Mouse (Mus musculus): ENCODE measurements around the gene Gns. TPM values are rescaled to one million over a fixed set of nuclear protein-coding genes. Genes with fewer than 3 reads are reported as not detected.

Gene Gns
- polyA plus RNA-seq, 1 experiment: 17.6 TPM

- Histone ChIP-seq H3K9me3 (no peaks in the 10 kb centered on the region), H3K27me3 (replicated peaks) (no peaks in the 10 kb centered on the region), H3K4me3 (replicated peaks) (peak overlapping the region; percentile 100), H3K36me3 (replicated peaks; ENCODE audit: low read length) (peaks cover 19% of the 10 kb centered on the region), H3K4me1 (peaks cover 42% of the 10 kb centered on the region)
- TF ChIP-seq FLI1 (IDR thresholded peaks at IDR 0.05; ENCODE audit: low read length): no peak
- TF ChIP-seq GATA1 (IDR thresholded peaks at IDR 0.05; ENCODE audit: borderline replicate concordance, low read length): no peak
Observed at GRCm38 (mm10) chr10:121364306-121364705, 584 bp upstream of the Gns start.

- Histone ChIP-seq H3K36me3 (replicated peaks; ENCODE audit: low read length) (peaks cover 33% of the 10 kb centered on the region), H3K4me3 (replicated peaks) (peak overlapping the region; percentile 100), H3K4me1 (peaks cover 42% of the 10 kb centered on the region), H3K9me3 (no peaks in the 10 kb centered on the region), H3K27me3 (replicated peaks) (no peaks in the 10 kb centered on the region)
- TF ChIP-seq FLI1 (IDR thresholded peaks at IDR 0.05; ENCODE audit: low read length) (no peak), GATA1 (IDR thresholded peaks at IDR 0.05; ENCODE audit: borderline replicate concordance, low read length) (no peak)
Observed at GRCm38 (mm10) chr10:121365781-121366272, 937 bp downstream of the Gns start.

- peaks cover 44% of the 10 kb centered on the region for H3K36me3 ChIP-seq (replicated peaks; ENCODE audit: low read length)
- no peaks in the 10 kb centered on the region for H3K27me3 ChIP-seq (replicated peaks)
- peaks cover 42% of the 10 kb centered on the region for H3K4me1 ChIP-seq
- peak overlapping the region; percentile 20 for H3K4me3 ChIP-seq (replicated peaks)
- no peak for TF ChIP-seq FLI1 (IDR thresholded peaks at IDR 0.05; ENCODE audit: low read length)
- TF ChIP-seq GATA1 (IDR thresholded peaks at IDR 0.05; ENCODE audit: borderline replicate concordance, low read length): no peak
- no peaks in the 10 kb centered on the region for H3K9me3 ChIP-seq
Observed at GRCm38 (mm10) chr10:121367271-121367670, 2.4 kb downstream of the Gns start.

GRCm38 (mm10) chr10:121367780-121368179, 2.9 kb downstream of the Gns start:
- peaks cover 42% of the 10 kb centered on the region for H3K4me1 ChIP-seq
- no peaks in the 10 kb centered on the region for H3K9me3 ChIP-seq
- no peaks in the 10 kb centered on the region for H3K27me3 ChIP-seq (replicated peaks)
- peaks cover 44% of the 10 kb centered on the region for H3K36me3 ChIP-seq (replicated peaks; ENCODE audit: low read length)
- H3K4me3 ChIP-seq (replicated peaks): no peak overlapping the region
- TF ChIP-seq FLI1 (IDR thresholded peaks at IDR 0.05; ENCODE audit: low read length): no peak
- no peak for TF ChIP-seq GATA1 (IDR thresholded peaks at IDR 0.05; ENCODE audit: borderline replicate concordance, low read length)

- peaks cover 56% of the 10 kb centered on the region for H3K36me3 ChIP-seq (replicated peaks; ENCODE audit: low read length)
- peaks cover 54% of the 10 kb centered on the region for H3K4me1 ChIP-seq
- no peaks in the 10 kb centered on the region for H3K9me3 ChIP-seq
- H3K27me3 ChIP-seq (replicated peaks): no peaks in the 10 kb centered on the region
- H3K4me3 ChIP-seq (replicated peaks): no peak overlapping the region
- TF ChIP-seq FLI1 (IDR thresholded peaks at IDR 0.05; ENCODE audit: low read length): no peak
- TF ChIP-seq GATA1 (IDR thresholded peaks at IDR 0.05; ENCODE audit: borderline replicate concordance, low read length): no peak
Observed at GRCm38 (mm10) chr10:121368783-121369465, 4.0 kb downstream of the Gns start.

GRCm38 (mm10) chr10:121370777-121371176, 5.9 kb downstream of the Gns start:
- Histone ChIP-seq H3K27me3 (replicated peaks) (no peaks in the 10 kb centered on the region), H3K4me1 (peaks cover 59% of the 10 kb centered on the region), H3K4me3 (replicated peaks) (no peak overlapping the region), H3K9me3 (no peaks in the 10 kb centered on the region), H3K36me3 (replicated peaks; ENCODE audit: low read length) (peaks cover 74% of the 10 kb centered on the region)
- TF ChIP-seq GATA1 (IDR thresholded peaks at IDR 0.05; ENCODE audit: borderline replicate concordance, low read length): no peak
- TF ChIP-seq FLI1 (IDR thresholded peaks at IDR 0.05; ENCODE audit: low read length): no peak

- H3K4me3 ChIP-seq (replicated peaks): peak overlapping the region; percentile 6
- H3K27me3 ChIP-seq (replicated peaks): no peaks in the 10 kb centered on the region
- H3K36me3 ChIP-seq (replicated peaks; ENCODE audit: low read length): peaks cover 89% of the 10 kb centered on the region
- peaks cover 46% of the 10 kb centered on the region for H3K4me1 ChIP-seq
- TF ChIP-seq GATA1 (IDR thresholded peaks at IDR 0.05; ENCODE audit: borderline replicate concordance, low read length) (no peak), FLI1 (IDR thresholded peaks at IDR 0.05; ENCODE audit: low read length) (no peak)
- H3K9me3 ChIP-seq: no peaks in the 10 kb centered on the region
Observed at GRCm38 (mm10) chr10:121374013-121374412, 9.1 kb downstream of the Gns start.

GRCm38 (mm10) chr10:121374693-121375620, 10.1 kb downstream of the Gns start:
- TF ChIP-seq GATA1 (IDR thresholded peaks at IDR 0.05; ENCODE audit: borderline replicate concordance, low read length) (no peak), FLI1 (IDR thresholded peaks at IDR 0.05; ENCODE audit: low read length) (no peak)
- Histone ChIP-seq H3K27me3 (replicated peaks) (no peaks in the 10 kb centered on the region), H3K4me3 (replicated peaks) (peak overlapping the region; percentile 83), H3K4me1 (peaks cover 44% of the 10 kb centered on the region), H3K9me3 (no peaks in the 10 kb centered on the region), H3K36me3 (replicated peaks; ENCODE audit: low read length) (peaks cover 90% of the 10 kb centered on the region)

GRCm38 (mm10) chr10:121375649-121376493, 11.0 kb downstream of the Gns start:
- H3K9me3 ChIP-seq: no peaks in the 10 kb centered on the region
- H3K36me3 ChIP-seq (replicated peaks; ENCODE audit: low read length): peaks cover 88% of the 10 kb centered on the region
- no peaks in the 10 kb centered on the region for H3K27me3 ChIP-seq (replicated peaks)
- no peak overlapping the region for H3K4me3 ChIP-seq (replicated peaks)
- H3K4me1 ChIP-seq: peaks cover 44% of the 10 kb centered on the region
- TF ChIP-seq FLI1 (IDR thresholded peaks at IDR 0.05; ENCODE audit: low read length): no peak
- no peak for TF ChIP-seq GATA1 (IDR thresholded peaks at IDR 0.05; ENCODE audit: borderline replicate concordance, low read length)

All from megakaryocyte, embryonic 14.5 days (primary cell).